Mouse (Mus musculus) intestine, postnatal 0 days (tissue): Measurements from ENCODE around the gene Zfp326. TPM values are rescaled to one million over a fixed set of nuclear protein-coding genes. Genes with fewer than 3 reads are reported as not detected.
A peak's percentile ranks its signal among the peaks of the same experiment; 100 is the strongest.

Source experiments
- ATAC-seq: fragments of 200-750 bp; cut with Nextera tagmentation; 2 replicates; pipeline ENCODE4 v1.8.0; 2017; ENCODE audit warnings: mild to moderate bottlenecking, moderate TSS enrichment, moderate library complexity
- H3K27ac ChIP-seq: fragments of 300-500 bp; sonication (generic); 2 replicates; pipeline ENCODE4 v1.5.1; 2014; ENCODE audit warnings: mild to moderate bottlenecking, low read depth, low read length, moderate library complexity
- H3K27me3 ChIP-seq: fragments of 300-500 bp; sonication (generic); replicated peaks from 2 replicates; pipeline ENCODE4 v1.6.1; 2014; ENCODE audit warnings: low read length, mixed read lengths; ENCODE audit not compliant: control insufficient read depth, insufficient read depth
- H3K36me3 ChIP-seq: fragments of 300-500 bp; sonication (generic); 2 replicates; pipeline ENCODE4 v1.6.1; 2014; ENCODE audit warnings: mild to moderate bottlenecking, moderate library complexity; ENCODE audit not compliant: control insufficient read depth, insufficient read depth
- H3K4me1 ChIP-seq: fragments of 300-500 bp; sonication (generic); replicated peaks from 2 replicates; pipeline ENCODE4 v1.6.1; 2014; ENCODE audit warnings: antibody characterized with exemption, low read length, mixed read lengths; ENCODE audit not compliant: control insufficient read depth, insufficient read depth
- H3K4me2 ChIP-seq: fragments of 300-500 bp; sonication (generic); replicated peaks from 2 replicates; pipeline ENCODE4 v1.6.1; 2014; ENCODE audit warnings: low read depth, mild to moderate bottlenecking, moderate library complexity
- H3K4me3 ChIP-seq: fragments of 300-500 bp; sonication (generic); 2 replicates; pipeline ENCODE4 v1.5.1; 2014; ENCODE audit warnings: low read depth, low read length
- H3K9ac ChIP-seq: fragments of 300-500 bp; sonication (generic); 2 replicates; pipeline ENCODE4 v1.6.1; 2014; ENCODE audit warnings: mild to moderate bottlenecking, low read depth, low read length
- H3K9me3 ChIP-seq: fragments of 300-500 bp; sonication (generic); 2 replicates; pipeline ENCODE4 v1.6.1; 2016; ENCODE audit warnings: mixed run types; ENCODE audit not compliant: control insufficient read depth
- CTCF ChIP-seq: sonication (generic); IDR thresholded peaks from 2 replicates; pipeline ENCODE4 v1.5.1; 2016; ENCODE audit warnings: low read depth, mild to moderate bottlenecking, control low read depth, antibody characterized with exemption, moderate library complexity
- WGBS: fragments of 180-500 bp; shearing (Covaris S2); extraction: QIAGEN DNeasy Blood & Tissue Kit; methylation state at CpG from one replicate; pipeline ENCODE4 v1.1.7; 2014; 5-methylcytosine and 5-hydroxymethylcytosine counted together
- polyA plus RNA-seq: library from polyadenylated mRNA; unstranded; fragments of >200 nt; fragmentation: Nextera tagmentation; extraction: Ambion mirVana; gene quantifications from 2 replicates; pipeline ENCODE4 v1.2.1, GENCODE M21; 2015

The Zfp326 gene
- polyA plus RNA-seq, 1 experiment from 2014 or later: 19.9 TPM

- no peak overlapping the region for H3K4me3 ChIP-seq
- no peak overlapping the region for H3K27ac ChIP-seq
- 41% methylated on average over 4 of the region's 4 CpGs for WGBS
- no peaks in the 10 kb centered on the region for H3K9me3 ChIP-seq
- H3K4me2 ChIP-seq: no peak overlapping the region
- H3K27me3 ChIP-seq: no peaks in the 10 kb centered on the region
- no peak for TF ChIP-seq CTCF
- H3K4me1 ChIP-seq: no peaks in the 10 kb centered on the region
- H3K36me3 ChIP-seq: peaks cover 8% of the 10 kb centered on the region
- ATAC-seq: peak; percentile 36; the same call in 1 of the 2 replicates
- H3K9ac ChIP-seq: no peak overlapping the region
These were observed 11.0 kb downstream of the Zfp326 start for GRCm38 (mm10) chr5:105887317-105887716.

GRCm38 (mm10) chr5:105898161-105898560, 21.8 kb downstream of the Zfp326 start:
- Histone ChIP-seq H3K27ac (no peak overlapping the region), H3K27me3 (no peaks in the 10 kb centered on the region), H3K4me2 (no peak overlapping the region), H3K4me3 (no peak overlapping the region), H3K4me1 (no peaks in the 10 kb centered on the region), H3K9ac (no peak overlapping the region), H3K36me3 (peaks cover 21% of the 10 kb centered on the region), H3K9me3 (no peaks in the 10 kb centered on the region)
- no peak for TF ChIP-seq CTCF
- WGBS: 81% methylated on average over 4 of the region's 4 CpGs
- no peak for ATAC-seq

- TF ChIP-seq CTCF: no peak
- H3K36me3 ChIP-seq: peaks cover 61% of the 10 kb centered on the region
- no peaks in the 10 kb centered on the region for H3K4me1 ChIP-seq
- no peaks in the 10 kb centered on the region for H3K27me3 ChIP-seq
- no peak overlapping the region for H3K9ac ChIP-seq
- no peak overlapping the region for H3K4me2 ChIP-seq
- WGBS: 84% methylated on average over 5 of the region's 5 CpGs
- no peak overlapping the region for H3K27ac ChIP-seq
- ATAC-seq: no peak
- no peak overlapping the region for H3K4me3 ChIP-seq
- no peaks in the 10 kb centered on the region for H3K9me3 ChIP-seq
These were observed 32.8 kb downstream of the Zfp326 start for GRCm38 (mm10) chr5:105909209-105909608.

- no peaks in the 10 kb centered on the region for H3K27me3 ChIP-seq
- no peak for TF ChIP-seq CTCF
- ATAC-seq: no peak
- H3K9me3 ChIP-seq: no peaks in the 10 kb centered on the region
- H3K4me2 ChIP-seq: no peak overlapping the region
- WGBS: 95% methylated on average over 3 of the region's 3 CpGs
- no peak overlapping the region for H3K9ac ChIP-seq
- H3K27ac ChIP-seq: no peak overlapping the region
- no peak overlapping the region for H3K4me3 ChIP-seq
- H3K4me1 ChIP-seq: no peaks in the 10 kb centered on the region
- H3K36me3 ChIP-seq: peaks cover 63% of the 10 kb centered on the region
These were observed 33.3 kb downstream of the Zfp326 start for GRCm38 (mm10) chr5:105909671-105910070.

GRCm38 (mm10) chr5:105911498-105911897, 35.1 kb downstream of the Zfp326 start:
- Histone ChIP-seq H3K4me2 (no peak overlapping the region), H3K27me3 (no peaks in the 10 kb centered on the region), H3K36me3 (peaks cover 69% of the 10 kb centered on the region), H3K9ac (no peak overlapping the region), H3K4me1 (no peaks in the 10 kb centered on the region), H3K4me3 (no peak overlapping the region), H3K9me3 (no peaks in the 10 kb centered on the region), H3K27ac (no peak overlapping the region)
- no peak for ATAC-seq
- 63% methylated on average over 5 of the region's 5 CpGs for WGBS
- no peak for TF ChIP-seq CTCF

GRCm38 (mm10) chr5:105917398-105917797, 41.0 kb downstream of the Zfp326 start:
- Histone ChIP-seq H3K27ac (no peak overlapping the region), H3K4me3 (no peak overlapping the region), H3K27me3 (no peaks in the 10 kb centered on the region), H3K9me3 (no peaks in the 10 kb centered on the region), H3K36me3 (peaks cover 38% of the 10 kb centered on the region), H3K9ac (no peak overlapping the region), H3K4me1 (no peaks in the 10 kb centered on the region), H3K4me2 (no peak overlapping the region)
- no peak for TF ChIP-seq CTCF
- 94% methylated on average over 3 of the region's 3 CpGs for WGBS
- no peak for ATAC-seq

- peak; percentile 70 for TF ChIP-seq CTCF
- no peaks in the 10 kb centered on the region for H3K4me1 ChIP-seq
- no peaks in the 10 kb centered on the region for H3K9me3 ChIP-seq
- 87% methylated on average over 6 of the region's 6 CpGs for WGBS
- H3K27me3 ChIP-seq: no peaks in the 10 kb centered on the region
- H3K27ac ChIP-seq: no peak overlapping the region
- no peak for ATAC-seq
- H3K4me2 ChIP-seq: no peak overlapping the region
- no peak overlapping the region for H3K4me3 ChIP-seq
- no peak overlapping the region for H3K9ac ChIP-seq
- H3K36me3 ChIP-seq: peaks cover 29% of the 10 kb centered on the region
These were observed 41.9 kb downstream of the Zfp326 start for GRCm38 (mm10) chr5:105918289-105918688.
